Mouse (Mus musculus): ENCODE measurements around the gene Zbed4. TPM values are rescaled to one million over a fixed set of nuclear protein-coding genes. Genes with fewer than 3 reads are reported as not detected.
A peak's percentile ranks its signal among the peaks of the same experiment; 100 is the strongest.

The Zbed4 gene
- total and polyA plus RNA-seq, 3 experiments: 53.2 to 57.9 TPM; not detected in 1

- no peak for TF ChIP-seq MYC (IDR thresholded peaks at IDR 0.05; ENCODE audit: low read depth, low read length)
These were observed 39.0 kb upstream of the Zbed4 start (continued) for GRCm38 (mm10) chr15:88712501-88712900.

DNA sequence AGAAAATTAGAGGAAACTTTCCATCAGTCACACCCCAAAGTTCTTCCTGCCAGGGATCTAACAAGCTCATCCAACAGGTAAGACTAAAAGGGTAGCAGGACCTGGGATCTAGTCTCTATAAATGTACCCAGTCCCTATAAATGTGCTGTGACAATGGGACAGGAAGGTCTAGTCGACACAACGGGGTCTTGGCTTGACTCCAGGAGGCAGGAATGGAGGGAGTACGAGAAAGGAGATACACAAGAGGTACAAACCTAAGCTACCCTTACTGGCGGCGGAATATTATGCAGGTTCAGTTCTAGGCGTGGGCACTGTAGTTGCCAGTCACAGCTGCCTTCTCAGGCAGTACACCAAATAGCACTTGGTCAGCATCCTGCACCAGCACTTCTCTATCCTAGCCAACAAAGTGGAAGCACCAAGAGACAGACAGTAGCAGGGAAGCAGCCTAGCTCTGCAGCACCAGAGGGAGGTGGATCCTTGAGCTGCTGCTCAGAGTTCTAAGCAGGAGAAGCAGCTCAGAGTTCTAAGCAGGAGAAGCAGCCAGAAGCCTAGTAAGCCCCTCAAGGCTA is 37.4 kb upstream of the Zbed4 start:
- DNase-seq (ENCODE audit: low read depth, low spot score): no peak
- no peak overlapping the region for H3K9ac ChIP-seq (ENCODE audit: control insufficient read depth, low read depth, low read length, poor library complexity, severe bottlenecking)
- no peaks in the 10 kb centered on the region for H3K9me3 ChIP-seq (replicated peaks; ENCODE audit: insufficient read depth, low read length)
- H3K36me3 ChIP-seq (ENCODE audit: control insufficient read depth in 1 of 2, insufficient read depth in 2 of 2, low read length in 2 of 2): peaks cover 0 to 38% of the 10 kb centered on the region in 2 experiments; a peak in 2 of 4 replicates
- peaks cover 5% of the 10 kb centered on the region for H3K79me2 ChIP-seq (ENCODE audit: control insufficient read depth, insufficient read depth, low read length, poor library complexity)
- TF ChIP-seq KAT2A (conservative IDR thresholded peaks at IDR 0.05; ENCODE audit: low read depth, low read length): no peak
- TF ChIP-seq NELFE (IDR thresholded peaks at IDR 0.05; ENCODE audit: low read depth, low read length): no peak
- no peak for TF ChIP-seq GATA1 (IDR thresholded peaks at IDR 0.05; ENCODE audit: low read depth, low read length)
- no peak for TF ChIP-seq HCFC1 (IDR thresholded peaks at IDR 0.05; ENCODE audit: low read depth, low read length)
- no peak for TF ChIP-seq TBP (IDR thresholded peaks at IDR 0.05; ENCODE audit: low read depth, low read length)
- TF ChIP-seq POLR2A (IDR thresholded peaks at IDR 0.05; ENCODE audit: control insufficient read depth in 1 of 2, insufficient read depth in 1 of 2, low read depth in 1 of 2, low read length in 2 of 2, poor library complexity in 1 of 2): no peak; a peak in 1 of 4 replicates
- no peak for TF ChIP-seq CHD2 (IDR thresholded peaks at IDR 0.05; ENCODE audit: low read length)
- TF ChIP-seq ZNF384 (IDR thresholded peaks at IDR 0.05; ENCODE audit: low read depth, low read length): no peak
- no peak for TF ChIP-seq USF1 (IDR thresholded peaks at IDR 0.05; ENCODE audit: low read depth, low read length)
- TF ChIP-seq ZC3H11A (IDR thresholded peaks at IDR 0.05; ENCODE audit: low read depth, low read length): no peak
- no peak for TF ChIP-seq ZMIZ1 (IDR thresholded peaks at IDR 0.05; ENCODE audit: low read depth, low read length)
- no peak for TF ChIP-seq MAX (IDR thresholded peaks at IDR 0.05; ENCODE audit: low read length)
- no peak for TF ChIP-seq RCOR1 (IDR thresholded peaks at IDR 0.05; ENCODE audit: low read depth, low read length)
- no peak for TF ChIP-seq SIN3A (IDR thresholded peaks at IDR 0.05; ENCODE audit: low read length)
- TF ChIP-seq USF2 (IDR thresholded peaks at IDR 0.05; ENCODE audit: borderline replicate concordance in 1 of 2, insufficient read depth in 1 of 2, low read depth in 1 of 2, low read length in 2 of 2): no peak
- no peaks in the 10 kb centered on the region for H3K4me1 ChIP-seq (ENCODE audit: control insufficient read depth in 1 of 2, insufficient read depth in 2 of 2, low read length in 2 of 2)
- no peak overlapping the region for H3K4me3 ChIP-seq (ENCODE audit: control insufficient read depth in 1 of 2, insufficient read depth in 1 of 2, low read depth in 2 of 2, low read length in 2 of 2)
- H3K27ac ChIP-seq (ENCODE audit: control insufficient read depth, low read depth, low read length): no peak overlapping the region
- H3K27me3 ChIP-seq (ENCODE audit: control insufficient read depth in 1 of 2, insufficient read depth in 2 of 2, low read length in 2 of 2): no peaks in the 10 kb centered on the region

DNA sequence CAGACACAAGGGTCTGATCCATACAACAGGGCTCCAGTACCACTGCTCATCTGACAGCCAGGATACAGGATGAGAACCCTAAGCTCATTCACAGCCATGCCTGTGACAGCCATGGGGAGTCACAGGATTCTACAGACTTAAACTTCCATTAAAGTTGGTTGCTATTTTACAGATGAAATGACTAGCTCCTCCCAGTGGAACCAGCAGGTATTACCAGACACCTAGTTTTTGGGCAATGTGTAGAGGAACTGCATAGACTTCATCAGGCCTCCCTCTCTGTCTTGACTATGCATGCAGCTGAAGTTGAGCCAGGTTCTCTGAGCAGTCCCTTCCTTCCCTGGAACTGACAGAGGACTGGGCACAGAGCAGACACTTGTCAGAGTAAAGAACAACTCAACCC is 35.1 kb upstream of the Zbed4 start:
- Histone ChIP-seq H3K4me1 (ENCODE audit: control insufficient read depth in 1 of 2, insufficient read depth in 2 of 2, low read length in 2 of 2) (no peaks in the 10 kb centered on the region), H3K27me3 (ENCODE audit: control insufficient read depth in 1 of 2, insufficient read depth in 2 of 2, low read length in 2 of 2) (no peaks in the 10 kb centered on the region), H3K9me3 (replicated peaks; ENCODE audit: insufficient read depth, low read length) (no peaks in the 10 kb centered on the region), H3K79me2 (ENCODE audit: control insufficient read depth, insufficient read depth, low read length, poor library complexity) (peaks cover 14% of the 10 kb centered on the region), H3K27ac (ENCODE audit: control insufficient read depth, low read depth, low read length) (no peak overlapping the region), H3K36me3 (ENCODE audit: control insufficient read depth in 1 of 2, insufficient read depth in 2 of 2, low read length in 2 of 2) (peaks cover 0 to 47% of the 10 kb centered on the region in 2 experiments; a peak in 2 of 4 replicates), H3K4me3 (ENCODE audit: control insufficient read depth in 1 of 2, insufficient read depth in 1 of 2, low read depth in 2 of 2, low read length in 2 of 2) (no peak overlapping the region), H3K9ac (ENCODE audit: control insufficient read depth, low read depth, low read length, poor library complexity, severe bottlenecking) (no peak overlapping the region)
- DNase-seq (ENCODE audit: low read depth, low spot score): peak; percentile 67
- TF ChIP-seq ZC3H11A (IDR thresholded peaks at IDR 0.05; ENCODE audit: low read depth, low read length): no peak
- no peak for TF ChIP-seq ZMIZ1 (IDR thresholded peaks at IDR 0.05; ENCODE audit: low read depth, low read length)
- no peak for TF ChIP-seq MAX (IDR thresholded peaks at IDR 0.05; ENCODE audit: low read length)
- TF ChIP-seq CTCF (IDR thresholded peaks at IDR 0.05 in 2 of 3, conservative IDR thresholded peaks at IDR 0.05 in 1 of 3; ENCODE audit: control insufficient read depth in 1 of 3, insufficient read depth in 1 of 3, low read depth in 2 of 3, low read length in 3 of 3, poor library complexity in 1 of 3, severe bottlenecking in 1 of 3): peak in 2 of 3 experiments; percentile 55 to 82; a peak in 4 of 6 replicates
- TF ChIP-seq SMC3 (IDR thresholded peaks at IDR 0.05; ENCODE audit: low read depth, low read length): peak; percentile 39
- TF ChIP-seq RAD21 (IDR thresholded peaks at IDR 0.05; ENCODE audit: low read depth, low read length): peak; percentile 13
- no peak for TF ChIP-seq KAT2A (conservative IDR thresholded peaks at IDR 0.05; ENCODE audit: low read depth, low read length)
- TF ChIP-seq MAFK (IDR thresholded peaks at IDR 0.05; ENCODE audit: borderline replicate concordance, low read depth, low read length): no peak
- TF ChIP-seq ZKSCAN1 (IDR thresholded peaks at IDR 0.05; ENCODE audit: low read depth, low read length): no peak
- no peak for TF ChIP-seq MYB (IDR thresholded peaks at IDR 0.05; ENCODE audit: low read depth, low read length)
- no peak for TF ChIP-seq BHLHE40 (IDR thresholded peaks at IDR 0.05; ENCODE audit: borderline replicate concordance, low read depth, low read length)
- no peak for TF ChIP-seq SIN3A (IDR thresholded peaks at IDR 0.05; ENCODE audit: low read length)
